Mouse (Mus musculus) midbrain, embryonic 12.5 days (tissue): Measurements from ENCODE around the gene 4930583I09Rik. TPM values are rescaled to one million over a fixed set of nuclear protein-coding genes. Genes with fewer than 3 reads are reported as not detected.

ENCODE experiments used
- ATAC-seq: fragments of 200-750 bp; cut with Nextera tagmentation; 2 replicates; pipeline ENCODE4 v1.8.0; 2017; ENCODE audit warnings: low read depth, moderate TSS enrichment, moderate library complexity; ENCODE audit not compliant: low FRiP score
- H3K27ac ChIP-seq: fragments of 300-500 bp; sonication (generic); replicated peaks from 2 replicates; pipeline ENCODE4 v1.5.1; 2016; ENCODE audit warnings: mild to moderate bottlenecking
- H3K27me3 ChIP-seq: fragments of 300-500 bp; sonication (generic); 2 replicates; pipeline ENCODE4 v1.6.1; 2016; ENCODE audit warnings: mild to moderate bottlenecking
- H3K36me3 ChIP-seq: fragments of 300-500 bp; sonication (generic); 2 replicates; pipeline ENCODE4 v1.6.1; 2016
- H3K4me1 ChIP-seq: fragments of 300-500 bp; sonication (generic); 2 replicates; pipeline ENCODE4 v1.6.1; 2016
- H3K4me2 ChIP-seq: fragments of 300-500 bp; sonication (generic); replicated peaks from 2 replicates; pipeline ENCODE4 v1.6.1; 2016; ENCODE audit warnings: mild to moderate bottlenecking, moderate library complexity
- H3K4me3 ChIP-seq: fragments of 300-500 bp; sonication (generic); 2 replicates; pipeline ENCODE4 v1.5.1; 2016; ENCODE audit warnings: mild to moderate bottlenecking
- H3K9ac ChIP-seq: fragments of 300-500 bp; sonication (generic); replicated peaks from 2 replicates; pipeline ENCODE4 v1.6.1; 2016; ENCODE audit warnings: mild to moderate bottlenecking, moderate library complexity
- H3K9me3 ChIP-seq: fragments of 300-500 bp; sonication (generic); 2 replicates; pipeline ENCODE4 v1.6.1; 2016; ENCODE audit warnings: mild to moderate bottlenecking
- WGBS: fragments of 180-500 bp; shearing (Covaris S2); methylation state at CpG from one replicate; pipeline ENCODE4 v1.1.7; 2016; 5-methylcytosine and 5-hydroxymethylcytosine counted together
- polyA plus RNA-seq: library from polyadenylated mRNA; unstranded; fragments of >200 nt; fragmentation: Nextera tagmentation; extraction: Ambion mirVana; gene quantifications from 2 replicates; pipeline ENCODE4 v1.2.1, GENCODE M21; 2016

4930583I09Rik gene
- polyA plus RNA-seq, 1 experiment from 2014 or later: not detected

- Histone ChIP-seq H3K9me3 (no peaks in the 10 kb centered on the region), H3K4me2 (no peak overlapping the region), H3K36me3 (no peaks in the 10 kb centered on the region), H3K4me3 (no peak overlapping the region), H3K4me1 (peaks cover 4% of the 10 kb centered on the region; the same call in 1 of the 2 replicates), H3K27ac (no peak overlapping the region), H3K27me3 (no peaks in the 10 kb centered on the region), H3K9ac (no peak overlapping the region)
- WGBS: 83% methylated on average over 3 of the region's 3 CpGs
- no peak for ATAC-seq
These were observed 43.8 kb downstream of the 4930583I09Rik start for GRCm38 (mm10) chr17:64792076-64792475.

- Histone ChIP-seq H3K9ac (no peak overlapping the region), H3K27ac (no peak overlapping the region), H3K9me3 (no peaks in the 10 kb centered on the region), H3K4me2 (no peak overlapping the region), H3K27me3 (no peaks in the 10 kb centered on the region), H3K36me3 (no peaks in the 10 kb centered on the region), H3K4me1 (no peaks in the 10 kb centered on the region), H3K4me3 (no peak overlapping the region)
- no peak for ATAC-seq
- WGBS: 76% methylated on average over 3 of the region's 3 CpGs
These were observed 46.7 kb downstream of the 4930583I09Rik start for GRCm38 (mm10) chr17:64789175-64789574.

DNA sequence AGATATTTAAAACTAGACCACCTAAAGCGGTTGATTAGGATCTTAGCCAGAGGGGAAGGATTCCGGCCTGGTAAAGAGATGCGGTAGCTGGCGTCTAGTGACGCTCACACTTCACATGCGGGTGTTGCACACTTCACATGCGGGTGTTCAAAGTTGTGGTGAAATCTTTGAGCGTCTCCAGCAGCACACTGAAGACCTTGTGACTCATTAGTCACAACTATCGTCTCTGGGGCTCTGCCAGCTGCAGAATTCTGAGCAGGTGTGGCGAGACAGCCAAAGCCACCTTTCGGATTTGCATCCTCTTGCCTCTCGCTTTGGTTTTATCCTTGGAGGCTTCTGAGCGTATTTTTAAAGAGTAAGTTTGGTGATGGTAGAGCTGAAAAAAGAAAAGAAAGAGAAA lies 47.6 kb downstream of the 4930583I09Rik start:
- 90% methylated on average over 13 of the region's 13 CpGs for WGBS
- no peak overlapping the region for H3K27ac ChIP-seq
- H3K4me1 ChIP-seq: no peaks in the 10 kb centered on the region
- no peaks in the 10 kb centered on the region for H3K27me3 ChIP-seq
- H3K36me3 ChIP-seq: no peaks in the 10 kb centered on the region
- no peak overlapping the region for H3K4me3 ChIP-seq
- H3K4me2 ChIP-seq: no peak overlapping the region
- no peak for ATAC-seq
- H3K9me3 ChIP-seq: no peaks in the 10 kb centered on the region
- no peak overlapping the region for H3K9ac ChIP-seq

- WGBS: 70% methylated on average over 1 of the region's 1 CpGs
- no peak overlapping the region for H3K4me2 ChIP-seq
- no peak overlapping the region for H3K27ac ChIP-seq
- H3K27me3 ChIP-seq: no peaks in the 10 kb centered on the region
- H3K9me3 ChIP-seq: no peaks in the 10 kb centered on the region
- H3K9ac ChIP-seq: no peak overlapping the region
- no peaks in the 10 kb centered on the region for H3K4me1 ChIP-seq
- no peak for ATAC-seq
- no peaks in the 10 kb centered on the region for H3K36me3 ChIP-seq
- H3K4me3 ChIP-seq: no peak overlapping the region
These were observed 49.9 kb downstream of the 4930583I09Rik start for GRCm38 (mm10) chr17:64785961-64786360.

Other genes with a start within 250 kb of the 4930583I09Rik start
- 6.8 and 8.0 TPM in 2 replicates for gene Man2a1, start 235.3 kb downstream of the 4930583I09Rik start, polyA plus RNA-seq